In the genomic region with DNA sequence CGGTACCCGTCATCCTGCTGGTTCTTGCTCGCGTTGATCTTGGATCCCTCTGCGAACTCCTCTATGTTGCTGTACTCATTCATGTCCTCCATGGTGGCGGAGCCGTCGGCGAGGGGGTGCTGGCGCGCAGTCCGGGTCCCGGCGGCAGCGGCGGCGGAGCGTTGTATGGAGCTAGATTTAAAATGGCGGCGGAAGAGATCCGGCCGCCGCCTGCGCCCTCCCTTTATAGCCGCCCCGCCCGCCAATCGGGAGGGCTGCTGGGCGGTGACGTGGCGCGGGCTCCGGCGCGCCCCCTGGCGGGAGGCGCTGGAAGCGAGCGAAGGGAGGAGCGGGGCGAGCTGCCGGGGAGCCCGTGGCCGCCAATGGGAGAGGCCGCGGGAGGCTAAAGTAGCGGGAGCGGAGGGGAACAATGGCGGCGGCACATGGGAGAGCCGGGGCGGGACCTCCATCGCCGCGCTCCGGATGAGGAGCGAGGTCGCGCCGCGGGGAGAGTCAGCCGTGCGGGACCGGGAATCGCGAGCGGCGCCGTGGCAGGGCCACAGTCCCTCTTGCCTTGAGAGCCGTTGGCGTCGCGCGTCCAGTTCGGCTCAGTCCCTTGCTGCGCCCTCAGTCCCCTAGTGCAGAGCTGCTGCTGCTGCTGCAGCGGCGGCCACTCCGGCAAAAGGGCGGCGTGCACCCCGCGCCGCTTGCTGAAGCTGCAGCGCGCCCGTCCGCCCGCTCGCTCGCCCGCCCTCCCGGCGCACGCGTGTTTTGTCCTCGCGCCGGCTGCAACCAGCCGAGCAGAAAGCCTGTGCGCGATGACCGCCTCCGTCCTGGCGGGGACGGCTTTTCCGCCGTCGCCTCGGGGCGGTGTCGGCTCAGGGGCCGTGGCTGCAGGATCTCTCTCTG, we compare ENCODE assay signal across 8 mouse cellular contexts. TPM values are rescaled to one million over a fixed set of nuclear protein-coding genes. Genes with fewer than 3 reads are reported as not detected.
DNase-seq lines count a peak whose midpoint lies in the region; ATAC-seq lines count a peak whose summit lies in the region.

No protein-coding gene starts in this region.

- ATAC-seq in inflammation-experienced regulatory T-cells, adult 6 months, result peak; percentile 59

- peak; percentile 98 to 99 for DNase-seq in adrenal gland, adult (ENCODE audit: inconsistent age in 2 of 2, low spot score in 1 of 2)
- DNase-seq in embryo, embryonic 10 days (ENCODE audit: low spot score), result peak; percentile 86
- DNase-seq in gastrocnemius, postnatal 10 days, result peak; percentile 99
- peak; percentile 88 to 95 for DNase-seq in left cerebral cortex, adult 9 months (ENCODE audit: low spot score in 2 of 2)
- DNase-seq in right cerebral cortex, adult 2 months (ENCODE audit: low spot score in 2 of 2), result peak; percentile 94 to 95
- DNase-seq in urinary bladder, postnatal 10 days (ENCODE audit: low spot score), result peak; percentile 96

- H3K4me1 ChIP-seq in megakaryocyte, embryonic 14.5 days, result peaks cover 66% of the 10 kb centered on the region

- no peaks in the 10 kb centered on the region for H3K27me3 ChIP-seq in megakaryocyte, embryonic 14.5 days (replicated peaks)

- no peaks in the 10 kb centered on the region for H3K9me3 ChIP-seq in megakaryocyte, embryonic 14.5 days

- peaks cover 41% of the 10 kb centered on the region for H3K36me3 ChIP-seq in megakaryocyte, embryonic 14.5 days (replicated peaks; ENCODE audit: low read length)

- peak overlapping the region; percentile 99 for H3K4me3 ChIP-seq in megakaryocyte, embryonic 14.5 days (replicated peaks)

RNA-seq across cellular contexts. Expression of a gene that starts 0.5 kb away (rescaled TPM):
- 100 to 1,000 TPM in 1 of 2 experiments, 10 to 100 TPM in 1; 92.8 to 105 TPM for total RNA-seq in gastrocnemius, postnatal 10 days (2021)
- polyA plus RNA-seq in inflammation-experienced regulatory T-cells, adult 6 months (2017; shearing (Covaris generic)), result 100 to 1,000 TPM; 121 to 134 (median 123) TPM
- polyA plus RNA-seq in megakaryocyte, embryonic 14.5 days (2012; ENCODE audit: insufficient read depth, low replicate concordance), result 52.5 and 67.8 TPM in 2 replicates

RNA-seq across cellular contexts. Expression of a gene that starts 0.8 kb away (rescaled TPM):
- 10 to 100 TPM in 1 of 2 experiments, 1 to 10 TPM in 1; 9.0 to 10.5 TPM for total RNA-seq in gastrocnemius, postnatal 10 days (2021)
- 10 to 100 TPM; 25.5 to 32.2 (median 30.2) TPM for polyA plus RNA-seq in inflammation-experienced regulatory T-cells, adult 6 months (2017; shearing (Covaris generic))
- polyA plus RNA-seq in megakaryocyte, embryonic 14.5 days (2012; ENCODE audit: insufficient read depth, low replicate concordance), result 17.0 and 25.2 TPM in 2 replicates

Comparison
In these comparisons a context has a peak if more than half of its experiments do, and no peak if none do; other contexts are left out.
1. Peak in every context shown above with its lines: DNase-seq, ATAC-seq and H3K4me3 ChIP-seq.